Mouse (Mus musculus) frontal cortex, postnatal 25 days (tissue): ENCODE data around the gene Ube2g2.
"Not testable (repeated sequence)": the region's sequence is repeated elsewhere in the genome, so short reads cannot be mapped to it uniquely, and the experiment has no call there.

ENCODE experiments used
- DNase-seq, 2 experiments: peaks; one replicate each; pipeline ENCODE4 v3.0.0; 2022; ENCODE audit warnings: low spot score in 2 of 2

Ube2g2 gene

DNA sequence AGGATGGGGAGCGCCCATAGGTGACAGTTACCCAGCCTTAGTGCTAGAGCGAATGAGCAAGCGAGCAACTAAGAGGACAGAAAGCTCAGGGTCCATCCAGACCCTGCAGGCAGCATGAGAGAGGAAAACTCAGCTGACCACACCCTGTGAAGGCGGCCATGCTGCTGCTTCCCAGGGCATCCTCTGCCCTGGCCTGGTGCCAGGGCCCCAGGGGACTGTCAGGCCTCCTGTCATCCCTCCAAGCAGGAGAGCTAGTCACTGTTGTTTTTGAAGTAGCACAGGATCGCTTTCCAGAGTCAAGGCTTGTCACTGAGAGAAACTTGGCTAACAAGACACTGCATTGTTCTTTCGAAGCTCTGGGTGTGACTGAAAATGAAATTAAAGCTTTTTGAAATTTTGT is 16.9 kb downstream of the Ube2g2 start:
- no peak for DNase-seq

- no peak for DNase-seq
Measured at GRCm38 (mm10) chr10:77643160-77643559, 21.1 kb downstream of the Ube2g2 start.

DNA sequence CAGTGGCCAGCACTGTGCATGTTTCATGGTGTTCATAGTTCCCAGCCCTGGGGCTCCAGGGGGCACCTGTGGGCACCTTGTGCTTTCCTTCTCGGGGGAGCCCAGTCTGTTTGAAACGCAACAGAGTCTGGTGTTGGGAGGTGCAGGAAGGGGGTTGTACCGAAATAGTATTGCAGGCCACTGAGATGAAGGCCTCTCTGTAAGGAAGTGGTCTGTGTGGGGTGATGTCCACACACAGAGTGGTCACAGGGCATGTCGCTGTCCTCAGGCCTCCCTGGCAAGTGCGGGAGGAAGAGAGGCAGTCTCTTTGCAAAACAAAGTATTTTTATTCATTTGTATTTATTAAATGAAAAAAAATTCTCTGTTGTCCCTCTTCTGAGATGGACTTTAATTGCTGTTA is 23.5 kb downstream of the Ube2g2 start:
- no peak for DNase-seq

GRCm38 (mm10) chr10:77647461-77647860 is 25.4 kb downstream of the Ube2g2 start:
- no peak for DNase-seq

- DNase-seq: no peak
Measured at GRCm38 (mm10) chr10:77647901-77648300, 25.8 kb downstream of the Ube2g2 start.

- no peak for DNase-seq
Measured at GRCm38 (mm10) chr10:77652046-77652445, 30.0 kb downstream of the Ube2g2 start.

- DNase-seq: no peak
Measured at GRCm38 (mm10) chr10:77658286-77658994, 36.4 kb downstream of the Ube2g2 start.

- no peak for DNase-seq
Measured at GRCm38 (mm10) chr10:77663949-77664665, 42.0 kb downstream of the Ube2g2 start.

GRCm38 (mm10) chr10:77666342-77666741 is 44.3 kb downstream of the Ube2g2 start:
- DNase-seq: no peak

GRCm38 (mm10) chr10:77667402-77667801 is 45.3 kb downstream of the Ube2g2 start:
- DNase-seq: peak in 1 of 2 experiments; percentile 24

DNA sequence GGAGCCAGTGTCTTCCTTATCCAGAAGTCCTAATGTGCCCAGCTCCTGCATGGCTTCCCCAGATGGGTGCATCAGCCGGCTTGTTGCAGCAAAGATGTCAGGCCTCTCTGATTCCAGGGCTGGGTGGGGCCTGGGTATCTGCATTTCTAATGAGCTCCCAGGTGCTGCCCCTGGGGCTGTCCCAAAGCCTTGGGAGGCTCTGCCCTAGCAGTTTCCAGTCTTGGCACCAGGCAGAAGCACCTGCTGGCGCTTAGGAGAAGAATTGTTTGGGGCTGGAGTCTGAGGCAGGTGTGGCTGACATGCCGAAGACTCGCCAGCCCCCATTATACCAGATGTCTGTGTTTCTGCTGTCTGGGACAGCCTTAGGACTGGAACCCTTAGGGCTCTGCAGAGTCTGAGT is 48.6 kb downstream of the Ube2g2 start:
- DNase-seq: no peak

GRCm38 (mm10) chr10:77671519-77671918 is 49.4 kb downstream of the Ube2g2 start:
- DNase-seq: no peak

- DNase-seq: no peak
Measured at GRCm38 (mm10) chr10:77673765-77674164, 51.7 kb downstream of the Ube2g2 start.

GRCm38 (mm10) chr10:77677562-77677961 is 55.5 kb downstream of the Ube2g2 start:
- no peak for DNase-seq

DNA sequence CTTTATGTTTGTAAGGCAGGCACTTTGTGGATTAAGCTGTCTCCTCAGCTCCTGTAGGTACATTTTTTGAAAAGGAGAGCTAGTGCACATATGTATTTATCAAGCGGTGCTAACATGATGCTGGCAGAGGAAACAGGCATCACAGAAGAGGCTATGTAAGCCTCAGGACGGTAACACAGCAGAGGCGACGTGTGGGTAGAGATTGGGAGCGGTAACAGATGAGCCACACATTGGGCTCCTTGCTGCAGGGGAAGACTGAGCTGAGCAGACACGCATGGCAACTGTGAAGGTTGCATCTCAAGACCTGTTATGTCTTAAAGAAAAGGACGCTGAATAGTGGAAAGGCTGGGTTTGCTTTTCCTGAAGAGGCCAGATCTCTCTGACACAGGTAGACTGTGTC is 60.9 kb downstream of the Ube2g2 start:
- no peak for DNase-seq

- DNase-seq: no peak
Measured at GRCm38 (mm10) chr10:77684181-77684580, 62.1 kb downstream of the Ube2g2 start.

GRCm38 (mm10) chr10:77685895-77686664 is 64.0 kb downstream of the Ube2g2 start, which contains the start of gene Tspear:
Tspear (plus strand) TSS chr10:77686569.
- DNase-seq: no peak

- no peak for DNase-seq
Measured at GRCm38 (mm10) chr10:77687021-77687420, 64.9 kb downstream of the Ube2g2 start.

GRCm38 (mm10) chr10:77690356-77690807 is 68.3 kb downstream of the Ube2g2 start, which contains the start of gene Gm19402:
Gm19402 (minus strand) TSS chr10:77690757.
- not testable (repeated sequence) for DNase-seq
